ENCODE assay signal across 8 mouse cellular contexts in the genomic region with DNA sequence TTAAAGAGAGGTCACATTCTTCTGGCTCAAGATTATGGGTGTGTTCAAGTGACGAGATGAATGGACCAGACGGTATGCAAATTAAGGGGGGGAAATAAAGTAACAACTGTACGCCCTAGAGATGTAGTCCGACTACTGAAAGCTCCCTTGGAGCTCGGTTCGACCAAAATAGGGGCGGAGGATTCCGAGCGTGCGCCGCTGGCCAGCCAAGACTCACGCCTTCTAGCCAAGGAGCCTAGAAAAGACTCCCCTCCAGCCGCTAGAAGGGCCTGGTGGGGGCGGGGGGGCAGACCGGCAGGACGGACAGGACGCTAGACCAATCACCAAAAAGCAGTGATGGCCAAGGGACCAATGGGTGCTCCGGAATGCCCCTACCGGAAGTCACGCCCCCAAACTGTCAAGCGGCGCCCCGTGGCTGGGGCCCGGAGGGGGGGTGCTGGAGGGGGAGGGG. TPM values are rescaled to one million over a fixed set of nuclear protein-coding genes. Genes with fewer than 3 reads are reported as not detected.
DNase-seq lines count a peak whose midpoint lies in the region; ATAC-seq and TF ChIP-seq lines count a peak whose summit lies in the region.

A gene (plus strand): TSS at position 440 of the 451 bp plus-strand sequence.

- under 1% methylated on average over 24 of the region's 24 CpGs for WGBS in forebrain, embryonic 16.5 days
- WGBS in lung, adult 2 months = 0% methylated on average over 24 of the region's 24 CpGs
- 0% methylated on average over 24 of the region's 24 CpGs for WGBS in neural tube, embryonic 15.5 days

- peak in 1 of 2 experiments; percentile 70; a peak in 2 of 4 replicates for TF ChIP-seq EP300 in MEL (IDR thresholded peaks at IDR 0.05; ENCODE audit: low read depth in 1 of 2, low read length in 2 of 2)

- no peak; a peak in 1 of 4 replicates for TF ChIP-seq POLR2A in MEL (IDR thresholded peaks at IDR 0.05; ENCODE audit: control insufficient read depth in 1 of 2, insufficient read depth in 1 of 2, low read depth in 1 of 2, low read length in 2 of 2, poor library complexity in 1 of 2)
- no peak for TF ChIP-seq POLR2A in lung, adult 2 months (IDR thresholded peaks at IDR 0.05; ENCODE audit: borderline replicate concordance, extremely low read depth, low read depth, low read length)

- intact Hi-C loops in heart, postnatal 36 days (cut with DNase I) = loop anchor here (2.0 kb wide), 1 partner anchor 28 kb away; a partner anchor contains a TSS

- H3K27ac ChIP-seq in MEL (ENCODE audit: control insufficient read depth, low read depth, low read length) = peak within 1 kb of the TSS; percentile 98
- H3K27ac ChIP-seq in forebrain, embryonic 16.5 days (ENCODE audit: low read length) = peak within 1 kb of the TSS; percentile 95
- H3K27ac ChIP-seq in layer of hippocampus, adult 2 months = peak within 1 kb of the TSS; percentile 98
- H3K27ac ChIP-seq in neural tube, embryonic 15.5 days (replicated peaks) = peak within 1 kb of the TSS; percentile 97

- TF ChIP-seq RAD21 in MEL (IDR thresholded peaks at IDR 0.05; ENCODE audit: low read depth, low read length) = no peak

- H3K9me3 ChIP-seq in MEL (replicated peaks; ENCODE audit: insufficient read depth, low read length) = no peaks in the 10 kb centered on the region
- no peaks in the 10 kb centered on the region for H3K9me3 ChIP-seq in forebrain, embryonic 16.5 days (ENCODE audit: control insufficient read depth, low read length)
- H3K9me3 ChIP-seq in neural tube, embryonic 15.5 days (replicated peaks) = no peaks in the 10 kb centered on the region

- peak within 1 kb of the TSS; percentile 69 for H3K4me2 ChIP-seq in forebrain, embryonic 16.5 days (ENCODE audit: low read length)
- H3K4me2 ChIP-seq in neural tube, embryonic 15.5 days = peak within 1 kb of the TSS; percentile 62

- DNase-seq in MEL (ENCODE audit: low read depth, low spot score) = peak; percentile 98
- DNase-seq in cerebellum, adult 18-20 months = peak; percentile 92 to 95
- DNase-seq in heart, postnatal 36 days = peak; percentile 93 to 95
- DNase-seq in layer of hippocampus, adult 2 months (ENCODE audit: low spot score in 2 of 2) = peak; percentile 92 to 94
- peak; percentile 94 for DNase-seq in lung, adult 2 months
- peak; percentile 95 for DNase-seq in testis, postnatal 14 days (ENCODE audit: low spot score)

- peak; percentile 97 for ATAC-seq in forebrain, embryonic 16.5 days
- ATAC-seq in neural tube, embryonic 15.5 days (ENCODE audit: low FRiP score) = peak; percentile 98

- peaks cover 30% of the 10 kb centered on the region for H3K79me2 ChIP-seq in MEL (ENCODE audit: control insufficient read depth, insufficient read depth, low read length, poor library complexity)

- TF ChIP-seq CTCF in MEL (IDR thresholded peaks at IDR 0.05 in 2 of 3, conservative IDR thresholded peaks at IDR 0.05 in 1 of 3; ENCODE audit: control insufficient read depth in 1 of 3, insufficient read depth in 1 of 3, low read depth in 2 of 3, low read length in 3 of 3, poor library complexity in 1 of 3, severe bottlenecking in 1 of 3) = no peak
- TF ChIP-seq CTCF in layer of hippocampus, adult 2 months (conservative IDR thresholded peaks at IDR 0.05) = no peak
- no peak for TF ChIP-seq CTCF in lung, adult 2 months (IDR thresholded peaks at IDR 0.05; ENCODE audit: insufficient read depth, low read length)

- peaks cover 5 to 14% of the 10 kb centered on the region in 2 experiments for H3K4me1 ChIP-seq in MEL (ENCODE audit: control insufficient read depth in 1 of 2, insufficient read depth in 2 of 2, low read length in 2 of 2)
- H3K4me1 ChIP-seq in forebrain, embryonic 16.5 days (replicated peaks; ENCODE audit: control insufficient read depth, insufficient read depth, low read length) = peaks cover 22% of the 10 kb centered on the region
- H3K4me1 ChIP-seq in lung, adult 2 months (ENCODE audit: control insufficient read depth, insufficient read depth, low read length) = peaks cover 9% of the 10 kb centered on the region
- peaks cover 31% of the 10 kb centered on the region for H3K4me1 ChIP-seq in neural tube, embryonic 15.5 days

- peak within 1 kb of the TSS; percentile 93 to 94 for H3K4me3 ChIP-seq in MEL (ENCODE audit: control insufficient read depth in 1 of 2, insufficient read depth in 1 of 2, low read depth in 2 of 2, low read length in 2 of 2)
- H3K4me3 ChIP-seq in forebrain, embryonic 16.5 days (replicated peaks; ENCODE audit: low read length) = peak within 1 kb of the TSS; percentile 66
- H3K4me3 ChIP-seq in layer of hippocampus, adult 2 months = peak within 1 kb of the TSS; percentile 69
- peak within 1 kb of the TSS; percentile 98 for H3K4me3 ChIP-seq in lung, adult 2 months (replicated peaks; ENCODE audit: extremely low read depth, low read depth, low read length)
- H3K4me3 ChIP-seq in neural tube, embryonic 15.5 days (replicated peaks) = peak within 1 kb of the TSS; percentile 66

- H3K9ac ChIP-seq in MEL (ENCODE audit: control insufficient read depth, low read depth, low read length, poor library complexity, severe bottlenecking) = peak within 1 kb of the TSS; percentile 99
- H3K9ac ChIP-seq in forebrain, embryonic 16.5 days (replicated peaks; ENCODE audit: low read depth, low read length) = peak within 1 kb of the TSS; percentile 80
- H3K9ac ChIP-seq in neural tube, embryonic 15.5 days (replicated peaks) = peak within 1 kb of the TSS; percentile 80

- H3K27me3 ChIP-seq in MEL (ENCODE audit: control insufficient read depth in 1 of 2, insufficient read depth in 2 of 2, low read length in 2 of 2) = no peaks in the 10 kb centered on the region
- no peaks in the 10 kb centered on the region for H3K27me3 ChIP-seq in forebrain, embryonic 16.5 days (replicated peaks; ENCODE audit: control insufficient read depth, insufficient read depth, low read length)
- no peaks in the 10 kb centered on the region for H3K27me3 ChIP-seq in neural tube, embryonic 15.5 days (replicated peaks)

- H3K36me3 ChIP-seq in MEL (ENCODE audit: control insufficient read depth in 1 of 2, insufficient read depth in 2 of 2, low read length in 2 of 2) = peaks cover 20 to 24% of the 10 kb centered on the region in 2 experiments
- H3K36me3 ChIP-seq in forebrain, embryonic 16.5 days (ENCODE audit: control insufficient read depth, insufficient read depth) = no peaks in the 10 kb centered on the region; the same call in 1 of the 2 replicates
- peaks cover 21% of the 10 kb centered on the region for H3K36me3 ChIP-seq in neural tube, embryonic 15.5 days

TF ChIP-seq in MEL, 35 proteins besides CTCF, POLR2A, EP300 and RAD21:
- TF ChIP-seq TBP (IDR thresholded peaks at IDR 0.05; ENCODE audit: low read depth, low read length) = peak; percentile 47; the same call in 1 of the 2 replicates
- peak; percentile 55; the same call in 1 of the 2 replicates for TF ChIP-seq MYC (IDR thresholded peaks at IDR 0.05; ENCODE audit: low read depth, low read length)
- TF ChIP-seq MXI1 (IDR thresholded peaks at IDR 0.05; ENCODE audit: low read depth, low read length) = peak; percentile 82
- TF ChIP-seq MYB (IDR thresholded peaks at IDR 0.05; ENCODE audit: low read depth, low read length) = 0 out of 2 replicates have a peak, but pooled peaks have one; percentile 54
- no peak for TF ChIP-seq TAL1 (IDR thresholded peaks at IDR 0.05; ENCODE audit: low read length)
- no peak for TF ChIP-seq POLR2AphosphoS2 (IDR thresholded peaks at IDR 0.05; ENCODE audit: low read length)
- peak; percentile 90 for TF ChIP-seq CHD2 (IDR thresholded peaks at IDR 0.05; ENCODE audit: low read length)
- no peak for TF ChIP-seq MAFK (IDR thresholded peaks at IDR 0.05; ENCODE audit: borderline replicate concordance, low read depth, low read length)
- TF ChIP-seq CHD1 (IDR thresholded peaks at IDR 0.05; ENCODE audit: low read depth, low read length) = no peak
- TF ChIP-seq SIN3A (IDR thresholded peaks at IDR 0.05; ENCODE audit: low read length) = peak; percentile 90
- no peak for TF ChIP-seq SMC3 (IDR thresholded peaks at IDR 0.05; ENCODE audit: low read depth, low read length)
- TF ChIP-seq KAT2A (conservative IDR thresholded peaks at IDR 0.05; ENCODE audit: low read depth, low read length) = no peak; the same call in 1 of the 2 replicates
- no peak for TF ChIP-seq ZC3H11A (IDR thresholded peaks at IDR 0.05; ENCODE audit: low read depth, low read length)
- peak; percentile 98 for TF ChIP-seq MAZ (IDR thresholded peaks at IDR 0.05; ENCODE audit: low read depth, low read length)
- TF ChIP-seq ELF1 (IDR thresholded peaks at IDR 0.05; ENCODE audit: low read depth, low read length) = peak; percentile 81
- TF ChIP-seq GABPA (IDR thresholded peaks at IDR 0.05; ENCODE audit: low read depth, low read length) = no peak
- no peak for TF ChIP-seq RCOR1 (IDR thresholded peaks at IDR 0.05; ENCODE audit: low read depth, low read length)
- TF ChIP-seq JUND (IDR thresholded peaks at IDR 0.05; ENCODE audit: low read depth, low read length) = no peak
- TF ChIP-seq ETS1 (IDR thresholded peaks at IDR 0.05; ENCODE audit: low read depth, low read length) = peak; percentile 59
- TF ChIP-seq BHLHE40 (IDR thresholded peaks at IDR 0.05; ENCODE audit: borderline replicate concordance, low read depth, low read length) = no peak
- TF ChIP-seq ZKSCAN1 (IDR thresholded peaks at IDR 0.05; ENCODE audit: low read depth, low read length) = no peak
- TF ChIP-seq USF1 (IDR thresholded peaks at IDR 0.05; ENCODE audit: low read depth, low read length) = peak; percentile 79
- peak; percentile 77 for TF ChIP-seq HCFC1 (IDR thresholded peaks at IDR 0.05; ENCODE audit: low read depth, low read length)
- TF ChIP-seq NELFE (IDR thresholded peaks at IDR 0.05; ENCODE audit: low read depth, low read length) = no peak
- TF ChIP-seq USF2 (IDR thresholded peaks at IDR 0.05; ENCODE audit: borderline replicate concordance in 1 of 2, insufficient read depth in 1 of 2, low read depth in 1 of 2, low read length in 2 of 2) = no peak

RNA-seq across cellular contexts. Expression of the gene that starts here (rescaled TPM):
- 22.2 and 26.6 TPM in 2 replicates for total RNA-seq in MEL (2012; rRNA removed)
- polyA plus RNA-seq in MEL (2012; ENCODE audit: insufficient read depth in 1 of 2, insufficient read length in 2 of 2, low read depth in 1 of 2, low replicate concordance in 2 of 2, missing spikeins in 1 of 2) = 10 to 100 TPM in 1 of 2 experiments, not detected in 1; 29.1 TPM
- polyA plus RNA-seq in forebrain, embryonic 16.5 days (2015; fragmentation: Nextera tagmentation; extraction: Ambion mirVana) = 52.6 and 56.7 TPM in 2 replicates
- 10 to 100 TPM; 20.2 to 27.0 TPM for total RNA-seq in heart, postnatal 36 days (2021)
- total RNA-seq in layer of hippocampus, adult 2 months (2021) = 10 to 100 TPM; 56.1 to 59.6 TPM
- 18.5 and 19.0 TPM in 2 replicates for polyA plus RNA-seq in lung, adult 2 months (2012; rRNA removed)
- 71.6 and 84.2 TPM in 2 replicates for polyA plus RNA-seq in neural tube, embryonic 15.5 days (2015; fragmentation: Nextera tagmentation; extraction: Ambion mirVana)

Comparison
In these comparisons a context has a peak if more than half of its experiments do, and no peak if none do; other contexts are left out.
1. Peak in every context shown above with its lines: DNase-seq, ATAC-seq, H3K4me3 ChIP-seq and H3K27ac ChIP-seq.